Mouse (Mus musculus) lung, embryonic 16.5 days (tissue): ENCODE measurements around the gene Fnd3c2. TPM values are rescaled to one million over a fixed set of nuclear protein-coding genes. Genes with fewer than 3 reads are reported as not detected.
"Not testable (repeated sequence)": the region's sequence is repeated elsewhere in the genome, so short reads cannot be mapped to it uniquely, and the experiment has no call there.

Source experiments
- ATAC-seq: fragments of 200-750 bp; cut with Nextera tagmentation; 2 replicates; pipeline ENCODE4 v1.8.0; 2017; ENCODE audit warnings: low read depth, mild to moderate bottlenecking, moderate library complexity
- H3K27ac ChIP-seq: fragments of 300-500 bp; sonication (generic); 2 replicates; pipeline ENCODE4 v1.5.1; 2014; ENCODE audit warnings: mild to moderate bottlenecking, control low read depth, low read length
- H3K27me3 ChIP-seq: fragments of 300-500 bp; sonication (generic); 2 replicates; pipeline ENCODE4 v1.6.1; 2014; ENCODE audit warnings: low read depth, low read length, mixed read lengths; ENCODE audit not compliant: control insufficient read depth, insufficient read depth
- H3K36me3 ChIP-seq: fragments of 300-500 bp; sonication (generic); 2 replicates; pipeline ENCODE4 v1.6.1; 2014; ENCODE audit warnings: low read length; ENCODE audit not compliant: control insufficient read depth, insufficient read depth
- H3K4me1 ChIP-seq: fragments of 300-500 bp; sonication (generic); replicated peaks from 2 replicates; pipeline ENCODE4 v1.6.1; 2014; ENCODE audit warnings: low read length, mixed read lengths; ENCODE audit not compliant: control insufficient read depth, insufficient read depth
- H3K4me2 ChIP-seq: fragments of 300-500 bp; sonication (generic); 2 replicates; pipeline ENCODE4 v1.6.1; 2014; ENCODE audit warnings: low read depth, low read length, control low read depth
- H3K4me3 ChIP-seq: fragments of 300-500 bp; sonication (generic); 2 replicates; pipeline ENCODE4 v1.5.1; 2014; ENCODE audit warnings: mild to moderate bottlenecking, low read length, control low read depth
- H3K9ac ChIP-seq: fragments of 300-500 bp; sonication (generic); 2 replicates; pipeline ENCODE4 v1.6.1; 2014; ENCODE audit warnings: low read length, control low read depth
- H3K9me3 ChIP-seq: fragments of 300-500 bp; sonication (generic); 2 replicates; pipeline ENCODE4 v1.6.1; 2016; ENCODE audit warnings: low read length; ENCODE audit not compliant: control insufficient read depth
- WGBS: fragments of 180-500 bp; shearing (Covaris S2); extraction: QIAGEN DNeasy Blood & Tissue Kit; methylation state at CpG from one replicate; pipeline ENCODE4 v1.1.7; 2014; 5-methylcytosine and 5-hydroxymethylcytosine counted together
- polyA plus RNA-seq: library from polyadenylated mRNA; unstranded; fragments of >200 nt; fragmentation: Nextera tagmentation; extraction: Ambion mirVana; gene quantifications from 2 replicates; pipeline ENCODE4 v1.2.1, GENCODE M21; 2015

Gene Fnd3c2
- not detected in 2 replicates for polyA plus RNA-seq

DNA sequence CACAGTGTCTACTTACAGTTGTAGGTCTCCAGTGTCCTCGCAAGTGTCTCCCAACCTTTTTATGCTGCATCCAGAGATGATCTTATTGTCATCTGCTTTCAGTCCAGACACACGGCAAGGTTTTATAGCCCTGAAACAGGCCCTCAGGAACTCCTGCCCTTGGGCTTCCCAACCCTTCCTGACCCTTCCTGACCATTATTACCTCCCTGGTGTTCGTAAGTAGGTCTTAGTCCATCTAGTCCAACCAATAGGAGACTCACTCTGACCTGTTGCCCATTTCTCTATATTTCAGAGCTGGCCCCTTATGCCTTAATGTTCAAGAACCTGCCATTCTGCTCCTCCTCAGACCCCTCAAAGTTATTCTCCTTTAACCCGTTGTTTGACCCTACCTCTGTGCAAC lies at the start of gene Fnd3c2:
Fnd3c2 (minus strand) TSS at position 101 of the 400 bp plus-strand sequence.
- H3K27ac ChIP-seq, result no peak within 1 kb of the TSS
- 81% methylated on average over 4 of the region's 4 CpGs for WGBS
- no peak for ATAC-seq

DNA sequence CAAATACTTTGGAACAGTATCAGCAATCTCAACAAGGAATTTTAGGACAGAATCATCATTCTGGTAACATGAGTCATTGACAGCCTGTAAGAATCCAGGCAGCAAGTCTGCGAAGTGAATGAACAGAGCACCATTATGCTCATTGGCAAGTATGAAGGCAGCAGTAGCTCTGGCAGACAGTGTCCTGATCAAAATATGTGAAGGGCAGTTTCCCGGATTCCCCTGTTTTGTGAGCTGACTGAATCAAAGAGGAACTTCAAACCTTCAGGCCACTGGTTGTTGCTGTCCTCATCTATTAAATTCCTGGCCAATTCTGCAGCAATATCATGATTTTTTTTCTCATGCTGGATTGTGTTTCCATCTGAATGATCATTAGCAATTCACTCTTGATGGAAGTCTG lies 29.3 kb upstream of the Fnd3c2 start:
- Histone ChIP-seq H3K4me3 (no peak overlapping the region), H3K4me1 (no peaks in the 10 kb centered on the region), H3K27me3 (no peaks in the 10 kb centered on the region), H3K36me3 (no peaks in the 10 kb centered on the region), H3K9ac (no peak overlapping the region), H3K27ac (no peak overlapping the region), H3K9me3 (no peaks in the 10 kb centered on the region), H3K4me2 (no peak overlapping the region)
- ATAC-seq, result no peak
- 84% methylated on average over 2 of the region's 2 CpGs for WGBS

More for the DNA sequence above, at the start of gene Fnd3c2:
- H3K4me1 ChIP-seq, result no peaks in the 10 kb centered on the region
- no peak within 1 kb of the TSS for H3K4me2 ChIP-seq
- H3K36me3 ChIP-seq, result no peaks in the 10 kb centered on the region
- H3K9me3 ChIP-seq, result no peaks in the 10 kb centered on the region
- no peak within 1 kb of the TSS for H3K4me3 ChIP-seq
- no peak within 1 kb of the TSS for H3K9ac ChIP-seq
- H3K27me3 ChIP-seq, result no peaks in the 10 kb centered on the region; the same call in 1 of the 2 replicates

DNA sequence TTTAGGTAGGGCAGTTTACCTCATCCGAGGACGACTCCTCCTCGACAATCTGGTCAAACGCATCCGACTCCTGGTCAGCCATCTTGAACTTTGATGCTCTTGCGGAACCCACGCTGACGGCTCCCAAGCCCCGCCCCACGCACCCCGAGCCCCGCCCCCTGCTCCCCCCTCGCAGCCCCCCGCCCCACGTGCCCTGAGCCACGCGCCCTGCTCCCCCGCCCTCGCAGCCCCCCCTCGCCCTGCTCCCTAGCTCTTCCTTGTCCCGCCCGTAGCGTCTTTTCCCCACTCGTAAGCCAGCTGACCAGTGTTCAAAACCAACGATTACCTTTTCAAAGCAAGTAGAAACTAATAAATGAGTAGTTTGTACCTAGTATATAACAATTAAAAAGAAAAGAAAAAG lies 34.1 kb downstream of the Fnd3c2 start, which contains the start of gene Taf9b:
Taf9b (minus strand) TSS at position 101 of the 400 bp plus-strand sequence.
- H3K9me3 ChIP-seq, result peaks cover 5% of the 10 kb centered on the region
- peak within 1 kb of the TSS; percentile 67 for H3K4me3 ChIP-seq
- H3K27me3 ChIP-seq, result no peaks in the 10 kb centered on the region; the same call in 1 of the 2 replicates
- WGBS, result 89% methylated on average over 22 of the region's 25 CpGs
- ATAC-seq, result no peak
- H3K9ac ChIP-seq, result peak within 1 kb of the TSS; percentile 84
- H3K36me3 ChIP-seq, result no peaks in the 10 kb centered on the region
- no peaks in the 10 kb centered on the region for H3K4me1 ChIP-seq
- no peak within 1 kb of the TSS for H3K27ac ChIP-seq
- peak within 1 kb of the TSS; percentile 49 for H3K4me2 ChIP-seq

DNA sequence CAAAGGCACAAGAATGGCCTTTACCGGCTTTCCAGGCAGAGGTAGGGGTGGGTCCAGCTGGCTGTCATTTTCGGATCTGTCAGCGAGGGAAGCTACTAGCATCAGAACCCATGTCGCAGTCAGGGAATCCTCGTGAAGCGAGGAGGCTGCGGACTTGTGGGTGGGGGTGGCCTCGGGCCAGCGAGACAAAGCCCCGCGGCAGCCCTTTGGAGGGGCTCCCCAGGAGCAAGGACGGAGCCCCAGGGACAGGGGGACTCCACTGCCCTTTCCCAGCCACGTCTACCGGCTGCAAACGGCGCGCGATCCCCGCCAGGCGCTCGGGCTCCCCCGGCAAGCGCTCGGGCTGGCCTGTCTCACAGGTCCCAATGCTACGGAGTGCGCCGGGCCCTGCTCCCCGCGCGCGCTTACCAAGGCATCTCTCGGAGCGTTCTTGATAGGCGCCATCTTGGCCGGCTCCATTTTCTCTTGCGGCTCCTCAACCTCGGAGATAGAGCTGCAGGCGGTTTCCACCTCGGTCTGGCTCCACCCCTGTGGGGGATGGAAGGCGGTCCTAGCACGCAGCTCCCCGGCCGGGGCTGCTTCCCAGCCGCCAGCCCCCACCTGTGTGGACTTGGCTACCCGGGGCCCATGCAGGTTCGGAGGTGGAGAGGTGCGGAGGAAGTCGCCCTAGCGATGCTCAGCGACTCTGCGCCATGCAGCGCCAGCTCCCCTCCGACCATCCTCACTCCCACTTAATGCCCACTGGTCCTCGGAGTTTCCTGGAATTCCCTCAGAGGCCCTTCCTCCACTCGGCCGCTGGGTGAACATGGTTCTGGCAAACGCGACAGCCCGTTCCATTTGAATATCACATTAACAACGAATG lies 35.8 kb downstream of the Fnd3c2 start:
- 13% methylated on average over 58 of the region's 60 CpGs for WGBS
- Histone ChIP-seq H3K27me3 (no peaks in the 10 kb centered on the region), H3K4me1 (no peaks in the 10 kb centered on the region), H3K4me2 (peak overlapping the region; percentile 49), H3K9ac (peak overlapping the region; percentile 84), H3K9me3 (peaks cover 5% of the 10 kb centered on the region), H3K27ac (peak overlapping the region; percentile 57), H3K36me3 (no peaks in the 10 kb centered on the region), H3K4me3 (peak overlapping the region; percentile 67)
- peak; percentile 97 for ATAC-seq

DNA sequence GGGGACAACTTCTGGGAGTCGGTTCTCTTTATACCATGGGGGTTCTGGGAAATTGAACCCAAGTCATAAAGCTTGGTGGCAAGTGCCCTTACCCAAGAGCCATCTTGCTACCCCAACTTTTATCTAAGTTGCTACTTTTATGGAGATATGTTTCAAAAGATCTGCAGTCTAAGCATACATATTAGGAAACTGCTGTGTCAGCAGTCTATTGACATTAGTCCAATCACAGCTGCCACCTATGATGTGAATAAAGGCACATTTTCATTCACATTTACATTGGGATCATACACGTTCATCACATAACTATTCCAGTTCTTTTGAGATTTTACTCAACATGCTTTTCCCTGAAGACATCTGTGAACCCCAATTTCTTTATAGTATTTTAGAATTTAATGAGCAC lies 46.1 kb downstream of the Fnd3c2 start:
- ATAC-seq, result no peak
- no peak overlapping the region for H3K27ac ChIP-seq
- no peaks in the 10 kb centered on the region for H3K9me3 ChIP-seq
- no peak overlapping the region for H3K9ac ChIP-seq
- no peaks in the 10 kb centered on the region for H3K4me1 ChIP-seq
- 74% methylated on average over 2 of the region's 2 CpGs for WGBS
- H3K36me3 ChIP-seq, result peaks cover 2% of the 10 kb centered on the region; the same call in 1 of the 2 replicates
- H3K27me3 ChIP-seq, result no peaks in the 10 kb centered on the region
- H3K4me3 ChIP-seq, result no peak overlapping the region
- H3K4me2 ChIP-seq, result no peak overlapping the region

DNA sequence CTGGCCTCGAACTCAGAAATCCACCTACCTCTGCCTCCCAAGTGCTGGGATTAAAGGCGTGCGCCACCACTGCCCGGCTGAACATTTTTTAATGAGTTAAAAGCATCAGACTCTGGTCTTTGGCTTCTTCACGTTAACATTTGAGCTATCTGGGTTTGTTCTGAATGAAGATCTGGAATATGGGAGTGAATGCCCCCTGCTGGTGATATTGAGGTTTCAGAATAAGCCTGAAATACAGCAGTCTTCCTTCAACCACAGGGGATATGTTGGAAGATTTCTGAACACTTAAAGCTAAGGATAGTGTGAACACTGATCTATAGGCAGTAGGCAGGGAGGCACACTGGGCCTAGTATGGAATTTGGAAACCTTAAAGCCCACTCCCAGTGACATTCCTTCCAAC lies 56.3 kb downstream of the Fnd3c2 start:
- H3K36me3 ChIP-seq, result peaks cover 19% of the 10 kb centered on the region

DNA sequence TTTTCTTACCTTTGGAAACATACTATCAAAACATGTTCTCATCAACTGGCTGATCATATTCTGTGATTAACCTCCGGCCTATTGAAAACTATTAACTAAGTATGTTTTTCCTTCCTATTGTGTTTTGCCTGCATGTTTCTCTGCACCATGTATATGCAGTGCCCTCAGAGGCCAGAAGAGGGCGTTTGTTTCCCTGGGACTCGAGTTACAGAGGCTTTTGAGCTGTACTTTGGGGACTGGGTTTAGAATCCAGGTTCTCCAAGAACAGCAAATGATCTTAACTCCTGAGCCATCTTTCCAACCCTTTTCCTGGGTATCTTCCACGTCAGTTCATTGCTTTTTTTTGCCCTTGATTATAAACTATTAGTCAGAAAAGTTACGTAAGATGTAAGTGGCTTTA lies 57.9 kb downstream of the Fnd3c2 start:
- ATAC-seq, result no peak
- no peaks in the 10 kb centered on the region for H3K4me1 ChIP-seq
- H3K9ac ChIP-seq, result no peak overlapping the region
- no peak overlapping the region for H3K4me2 ChIP-seq
- H3K9me3 ChIP-seq, result no peaks in the 10 kb centered on the region
- H3K27ac ChIP-seq, result no peak overlapping the region
- 61% methylated on average over 5 of the region's 5 CpGs for WGBS
- no peaks in the 10 kb centered on the region for H3K27me3 ChIP-seq
- no peak overlapping the region for H3K4me3 ChIP-seq
- H3K36me3 ChIP-seq, result peaks cover 17% of the 10 kb centered on the region

More for the DNA sequence above, 56.3 kb downstream of the Fnd3c2 start:
- Histone ChIP-seq H3K4me1 (no peaks in the 10 kb centered on the region), H3K9ac (no peak overlapping the region), H3K27ac (no peak overlapping the region), H3K27me3 (no peaks in the 10 kb centered on the region), H3K4me3 (no peak overlapping the region), H3K9me3 (no peaks in the 10 kb centered on the region), H3K4me2 (no peak overlapping the region)
- ATAC-seq, result no peak
- WGBS, result 79% methylated on average over 5 of the region's 5 CpGs

DNA sequence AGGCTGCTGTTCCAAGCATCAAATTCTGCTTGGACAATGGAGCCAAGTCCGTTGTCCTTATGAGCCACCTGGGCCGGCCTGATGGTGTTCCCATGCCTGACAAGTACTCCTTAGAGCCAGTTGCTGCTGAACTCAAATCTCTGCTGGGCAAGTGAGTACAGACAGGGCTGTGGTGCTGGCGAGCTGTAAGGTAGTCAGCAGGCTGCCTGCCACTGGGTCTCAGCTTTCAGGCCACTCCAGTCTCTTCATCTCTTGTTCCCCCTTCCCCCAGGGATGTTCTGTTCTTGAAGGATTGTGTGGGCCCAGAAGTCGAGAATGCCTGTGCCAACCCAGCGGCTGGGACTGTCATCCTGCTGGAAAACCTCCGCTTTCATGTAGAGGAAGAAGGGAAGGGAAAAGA lies 60.8 kb downstream of the Fnd3c2 start:
- H3K27ac ChIP-seq, ATAC-seq, H3K36me3 ChIP-seq, H3K9ac ChIP-seq, H3K4me2 ChIP-seq, H3K9me3 ChIP-seq, H3K4me3 ChIP-seq, H3K27me3 ChIP-seq, H3K4me1 ChIP-seq: not testable (repeated sequence)
- WGBS, result 69% methylated on average over 6 of the region's 6 CpGs

DNA sequence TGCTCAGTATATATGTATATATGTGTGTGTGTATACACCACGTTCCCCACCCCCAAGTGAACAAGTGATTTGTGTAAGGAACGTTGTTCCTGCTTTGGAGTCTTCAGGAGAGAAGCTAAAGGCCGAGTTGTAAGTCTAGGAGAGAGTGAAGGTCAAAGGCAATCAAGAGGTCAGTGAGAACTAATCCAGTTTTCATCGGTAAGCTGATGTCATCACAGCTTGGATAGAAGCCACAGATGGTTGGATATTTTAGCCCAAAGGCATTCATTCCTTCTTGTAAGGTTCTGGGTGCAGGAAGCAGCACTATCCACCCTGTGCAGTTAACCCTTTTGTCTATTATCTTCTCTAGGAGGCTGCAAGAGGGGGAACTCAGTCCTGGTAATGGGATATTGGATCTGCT lies 65.1 kb downstream of the Fnd3c2 start:
- no peak overlapping the region for H3K27ac ChIP-seq
- H3K27me3 ChIP-seq, result no peaks in the 10 kb centered on the region
- no peaks in the 10 kb centered on the region for H3K9me3 ChIP-seq
- WGBS, result 39% methylated on average over 4 of the region's 4 CpGs
- H3K9ac ChIP-seq, result no peak overlapping the region
- peaks cover 16% of the 10 kb centered on the region for H3K4me1 ChIP-seq
- H3K36me3 ChIP-seq, result no peaks in the 10 kb centered on the region
- H3K4me2 ChIP-seq, result no peak overlapping the region
- H3K4me3 ChIP-seq, result no peak overlapping the region
- ATAC-seq, result no peak
